Mouse (Mus musculus) C2C12 (cell line): ENCODE results near the gene Pcnx2.

ENCODE experiments used
- CEBPB ChIP-seq: IDR thresholded peaks from one replicate; pipeline ENCODE4 v1.6.1; 2011; ENCODE audit warnings: low read depth, mild to moderate bottlenecking, control low read depth, moderate library complexity
- CTCF ChIP-seq: IDR thresholded peaks from one replicate; pipeline ENCODE4 v1.5.1; 2011; ENCODE audit not compliant: control insufficient read depth, insufficient read depth, insufficient read length
- MAX ChIP-seq: IDR thresholded peaks from one replicate; pipeline ENCODE4 v1.6.1; 2011; ENCODE audit warnings: mild to moderate bottlenecking, control low read depth
- MYOD1 ChIP-seq: IDR thresholded peaks from one replicate; pipeline ENCODE4 v1.6.1; 2011; ENCODE audit warnings: low read depth; ENCODE audit not compliant: control insufficient read depth, insufficient read length

DNA sequence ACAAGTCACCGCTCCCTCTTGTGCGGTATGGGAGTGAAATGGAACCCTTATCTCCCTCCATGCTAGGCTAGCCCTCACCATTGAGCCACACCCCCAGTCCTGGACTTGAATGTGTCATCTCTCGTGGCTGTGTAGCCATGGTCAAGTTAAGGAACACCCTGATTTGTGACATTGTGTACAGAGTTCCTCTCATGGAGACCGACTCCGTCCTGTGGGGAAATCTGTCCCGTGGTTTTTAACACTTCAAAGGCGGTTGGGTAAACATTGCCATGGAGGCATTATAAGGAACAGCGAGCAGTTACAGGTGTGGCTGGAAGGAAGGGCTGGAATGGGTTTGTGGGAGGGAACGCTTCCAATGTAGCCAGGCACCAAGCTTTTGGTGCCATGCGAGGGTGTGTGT lies 18.9 kb upstream of the Pcnx2 start:
- no peak for TF ChIP-seq CTCF
- TF ChIP-seq CEBPB: no peak
- TF ChIP-seq MAX: no peak
- no peak for TF ChIP-seq MYOD1
